Mouse (Mus musculus) cerebellum, postnatal 36 days (tissue): ENCODE measurements around the gene Slc34a3.

ENCODE experiments used
- DNase-seq, 2 experiments: peaks; one replicate each; pipeline ENCODE4 v3.0.0; 2021 to 2022; ENCODE audit warnings: mixed read lengths in 2 of 2

Gene Slc34a3

GRCm38 (mm10) chr2:25193330-25193770 lies 40.8 kb downstream of the Slc34a3 start:
- peak; percentile 87 to 89 for DNase-seq

DNA sequence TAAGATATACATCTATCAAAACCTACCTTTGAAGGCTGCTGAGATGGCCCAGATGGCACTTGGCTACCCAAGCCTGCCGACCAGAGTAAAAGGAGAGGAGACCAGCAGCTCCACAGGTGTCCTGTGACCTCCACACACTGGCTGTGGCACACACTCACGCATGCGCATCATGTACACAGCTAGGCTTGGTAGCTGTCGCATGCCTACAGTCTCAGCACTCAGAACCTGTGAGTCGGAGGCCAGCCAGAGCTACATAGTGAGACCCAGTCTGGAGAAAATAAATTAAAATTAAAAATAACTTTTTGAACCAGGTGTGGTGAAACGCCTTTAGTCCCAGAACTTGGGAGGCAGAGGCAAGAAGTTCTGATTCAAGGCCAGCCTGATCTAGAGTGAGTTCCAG lies 46.3 kb downstream of the Slc34a3 start:
- DNase-seq = no peak

- DNase-seq = no peak
Measured at GRCm38 (mm10) chr2:25186575-25186930, 47.6 kb downstream of the Slc34a3 start.

- peak in 1 of 2 experiments; percentile 29 for DNase-seq
Measured at GRCm38 (mm10) chr2:25185625-25186574, 48.3 kb downstream of the Slc34a3 start.

GRCm38 (mm10) chr2:25184496-25184895 lies 49.7 kb downstream of the Slc34a3 start:
- DNase-seq = no peak

DNA sequence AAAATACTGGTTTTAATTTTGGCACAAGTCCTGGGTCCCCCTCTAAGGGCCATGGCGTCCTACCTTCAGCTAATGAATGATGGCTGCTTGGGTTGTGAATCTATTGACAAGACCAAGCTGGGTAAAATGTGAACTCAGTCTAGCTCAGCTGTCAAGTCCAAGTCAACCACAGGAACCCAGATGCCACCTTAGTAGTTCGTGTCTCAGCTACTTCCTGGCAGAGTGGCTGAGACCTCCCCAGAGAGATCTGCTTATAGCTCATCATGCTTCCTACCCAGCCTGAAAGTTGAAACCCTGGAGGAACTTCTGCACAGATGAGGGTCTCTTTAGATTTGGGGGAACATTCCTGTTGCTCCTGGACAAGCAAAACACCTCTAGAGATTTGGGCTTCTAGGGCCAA lies 50.8 kb downstream of the Slc34a3 start:
- DNase-seq = no peak

DNA sequence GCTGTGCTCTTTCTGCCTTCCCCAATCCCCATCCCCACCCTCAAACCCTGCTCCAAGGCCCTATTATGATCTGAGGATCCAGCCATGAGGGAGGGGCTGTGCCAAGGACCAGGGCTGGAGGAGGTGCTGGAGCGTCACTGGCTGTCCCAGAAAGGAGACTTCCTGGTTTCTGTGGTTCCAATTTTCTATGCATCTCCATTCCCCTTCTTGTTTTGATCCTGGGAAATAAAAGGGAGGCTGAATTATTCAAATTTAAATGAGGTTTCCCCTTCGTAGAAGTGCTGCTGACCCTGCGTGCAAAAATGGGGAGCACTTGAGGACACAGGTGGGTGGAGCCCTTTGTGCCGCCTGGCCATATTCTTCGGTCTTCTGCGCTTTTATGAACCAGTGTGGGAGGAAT lies 51.5 kb downstream of the Slc34a3 start:
- no peak for DNase-seq

DNA sequence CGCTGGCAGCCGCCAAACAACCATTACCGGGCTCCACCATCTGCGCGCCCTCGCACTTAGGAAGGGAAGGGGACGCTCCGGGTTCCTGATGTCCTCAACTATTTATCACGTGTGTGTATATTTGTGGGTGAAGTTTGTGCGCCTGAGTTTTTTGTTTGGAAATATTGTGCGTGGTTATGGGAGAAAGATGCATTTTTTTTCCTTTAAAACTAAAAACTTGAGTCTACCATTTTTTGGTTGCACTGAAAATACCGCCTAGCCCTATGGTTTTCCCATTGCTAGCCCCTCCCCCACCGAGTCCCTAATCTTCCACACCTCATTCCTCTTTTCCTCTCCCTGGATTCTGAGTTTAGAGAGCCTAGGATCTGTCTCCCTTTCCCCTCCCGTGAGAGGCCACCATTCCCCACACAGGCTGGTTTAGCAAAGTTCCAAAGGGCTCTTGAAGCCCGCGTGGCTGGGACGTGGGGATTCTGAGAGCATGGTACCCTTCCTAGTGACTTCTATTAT lies 52.2 kb downstream of the Slc34a3 start:
- DNase-seq = peak in 1 of 2 experiments; percentile 2

GRCm38 (mm10) chr2:25180973-25181890 lies 52.9 kb downstream of the Slc34a3 start:
- DNase-seq = peak; percentile 35 to 36

GRCm38 (mm10) chr2:25180478-25180903 lies 53.7 kb downstream of the Slc34a3 start, which contains the start of gene Nrarp:
Nrarp (plus strand) TSS chr2:25180758.
- peak; percentile 83 to 91 for DNase-seq

DNA sequence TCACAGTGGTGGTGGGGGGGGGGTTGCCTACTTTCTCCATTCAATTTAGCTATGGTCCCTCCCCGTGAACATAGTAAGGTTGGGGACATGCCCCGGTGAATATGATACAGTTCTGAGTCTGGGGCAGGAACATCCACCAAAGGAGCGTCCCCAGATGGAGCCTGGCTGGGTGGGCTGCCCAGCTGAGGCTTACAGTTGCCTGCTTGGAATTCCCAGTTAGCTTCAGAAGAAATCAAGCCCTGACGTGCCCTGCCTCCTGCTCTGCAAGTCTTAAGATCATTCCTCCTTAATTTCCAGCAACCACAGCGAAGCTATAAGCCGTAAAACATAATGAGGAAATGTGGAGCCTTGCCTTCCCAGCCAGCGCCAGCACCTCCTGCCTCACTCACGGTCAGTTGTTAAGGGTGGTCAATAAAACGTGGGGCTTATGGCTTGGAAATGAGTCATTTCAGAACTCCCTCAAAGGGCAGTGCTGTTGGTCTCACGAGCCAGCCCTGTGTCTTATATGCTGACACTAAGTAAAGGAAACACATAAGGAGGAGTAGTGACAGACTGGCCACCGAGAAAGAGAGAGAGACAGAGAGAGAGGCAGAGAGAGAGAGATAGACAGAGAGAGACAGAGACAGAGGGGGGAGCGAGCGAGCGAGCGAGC lies 54.5 kb downstream of the Slc34a3 start:
- no peak for DNase-seq
